Mouse (Mus musculus): Measurements from ENCODE around the gene Ncoa5.

DNA sequence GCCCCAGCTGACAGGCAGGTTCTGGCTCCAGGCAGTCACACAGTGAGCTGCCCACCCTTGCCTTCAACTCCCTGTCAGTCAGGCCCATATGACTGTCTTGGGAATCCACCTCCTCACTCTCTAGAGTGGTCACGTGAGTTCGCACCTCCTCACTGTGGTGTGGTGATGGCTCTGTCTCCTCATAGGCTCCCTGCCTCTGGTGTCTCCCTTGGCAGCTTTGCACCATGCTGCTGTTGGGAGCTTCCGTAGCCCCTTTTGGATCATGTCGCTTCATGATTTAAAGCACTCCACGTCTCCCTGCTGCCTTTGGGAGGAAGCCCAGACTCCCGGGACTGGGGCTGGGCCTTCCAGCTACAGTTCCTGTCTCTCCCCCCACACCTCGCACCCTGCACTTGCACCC lies 29.8 kb upstream of the Ncoa5 start:
- TF ChIP-seq POLR2A (IDR thresholded peaks at IDR 0.05; ENCODE audit: insufficient read depth, low read length), result no peak
- TF ChIP-seq EP300 (IDR thresholded peaks at IDR 0.05; ENCODE audit: insufficient read depth, low read depth, low read length), result no peak
